Mouse (Mus musculus) erythroid progenitor cell, adult 5-6 weeks (primary cell): ENCODE results near the gene Bola1. TPM values are rescaled to one million over a fixed set of nuclear protein-coding genes. Genes with fewer than 3 reads are reported as not detected.

Experiments used
- ATAC-seq: replicated peaks from 2 replicates; pipeline ENCODE4 v1.8.0; 2016; ENCODE audit warnings: moderate number of reproducible peaks, mild to moderate bottlenecking, moderate TSS enrichment, inconsistent platforms; ENCODE audit not compliant: poor library complexity, low FRiP score, severe bottlenecking
- total RNA-seq, 2 experiments: library from RNA; stranded (forward) in 1 of 2; stranded (reverse) in 1 of 2; fragments of 150-400 nt in 1 of 2; fragments of 186-747, 209-891 nt in 1 of 2; gene quantifications; 2 replicates each; pipeline versions ENCODE4 v1.2.3 to v1.2.4; 2015 to 2017; ENCODE audit warnings: low replicate concordance in 2 of 2

The Bola1 gene
- total RNA-seq, 2 experiments from 2014 or later = 4.9 to 11.3 TPM

GRCm38 (mm10) chr3:96248141-96249033 lies 28.9 kb upstream of the Bola1 start:
- ATAC-seq = no peak

DNA sequence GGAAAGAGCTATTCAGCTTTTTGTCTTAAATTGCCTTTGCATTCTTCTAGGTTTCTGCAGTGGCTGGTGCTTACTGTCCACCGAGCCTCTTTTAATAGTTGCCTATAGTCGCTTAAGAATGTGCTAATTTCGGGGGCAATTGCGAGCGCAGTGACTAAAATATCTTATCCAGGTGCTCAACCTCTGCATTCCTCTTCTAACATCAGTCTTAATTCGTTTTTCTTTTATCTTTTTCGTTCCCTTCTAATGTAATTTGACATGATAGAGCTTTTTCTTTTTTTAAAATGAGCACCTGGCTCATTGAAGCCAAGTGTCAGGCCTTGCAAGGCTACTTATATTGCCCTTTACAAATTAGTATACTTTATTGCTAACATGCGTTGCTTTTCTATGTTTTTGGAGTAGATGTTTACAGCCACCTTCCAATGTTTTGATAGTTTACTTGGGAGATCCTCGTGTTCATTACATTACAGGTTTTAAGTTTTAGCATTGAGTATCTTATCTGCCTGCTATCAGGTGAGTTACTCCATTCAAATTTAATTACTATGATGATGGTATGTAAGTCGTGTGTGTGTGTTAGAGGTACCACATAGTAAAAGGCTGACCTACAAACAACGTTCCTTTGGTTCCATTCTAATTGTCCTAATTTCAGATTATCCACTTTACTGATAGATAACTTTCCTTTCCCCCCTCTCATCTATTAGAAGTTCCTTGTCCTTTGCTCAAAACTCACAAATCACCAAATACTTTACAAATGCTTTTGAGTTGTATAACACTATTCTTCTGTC lies 28.0 kb upstream of the Bola1 start:
- ATAC-seq = no peak

DNA sequence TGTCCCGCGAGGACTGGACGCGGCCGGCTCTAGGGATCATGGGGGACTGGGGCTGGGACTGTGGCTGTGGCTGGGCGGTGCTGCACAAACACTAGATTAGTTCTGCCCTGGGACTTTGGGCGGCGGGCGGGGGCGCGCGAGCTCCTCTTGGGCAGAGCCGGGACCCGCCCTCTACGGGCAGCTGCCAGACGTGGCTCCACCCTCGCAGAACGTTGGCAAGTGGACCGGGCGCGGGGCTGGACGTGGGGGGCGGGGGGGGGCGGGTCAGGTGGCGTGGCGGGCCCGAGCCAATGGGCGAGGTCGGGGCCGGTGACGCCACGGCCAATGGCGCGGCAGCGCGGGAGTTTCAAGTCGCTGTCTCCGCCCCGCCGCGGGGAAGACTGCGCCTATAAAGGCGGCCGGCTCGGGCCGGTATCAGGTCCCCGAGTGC lies 26.9 kb upstream of the Bola1 start, which contains the start of gene Hist2h3c1:
Hist2h3c1 (plus strand) TSS at position 259 of the 430 bp plus-strand sequence.
- ATAC-seq = peak; percentile 67

DNA sequence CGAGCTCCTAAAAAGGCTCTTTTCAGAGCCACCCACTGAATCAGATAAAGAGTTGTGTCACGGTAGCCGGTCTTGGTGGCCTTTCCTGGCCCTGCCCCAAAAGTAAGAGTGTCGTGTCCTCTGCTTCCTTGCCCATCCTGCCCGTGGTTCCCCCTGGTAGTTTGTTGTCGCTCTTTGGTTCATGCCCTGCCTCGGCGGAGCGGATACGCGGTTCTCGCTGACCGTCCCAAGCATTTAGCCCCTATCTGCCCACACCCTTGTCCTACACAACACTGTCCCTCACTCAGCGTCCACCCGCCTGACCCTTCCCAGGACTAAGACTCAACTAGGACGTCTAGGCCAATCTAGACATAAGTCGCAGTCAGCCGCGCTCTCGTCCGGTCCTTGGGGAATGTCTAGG lies 26.5 kb upstream of the Bola1 start:
- ATAC-seq = peak; percentile 58

GRCm38 (mm10) chr3:96245003-96245886 lies 25.7 kb upstream of the Bola1 start, which contains the start of gene Hist2h2aa1:
TSS of gene Hist2h2aa1 (plus strand) at chr3:96245497.
- peak; percentile 55 for ATAC-seq

DNA sequence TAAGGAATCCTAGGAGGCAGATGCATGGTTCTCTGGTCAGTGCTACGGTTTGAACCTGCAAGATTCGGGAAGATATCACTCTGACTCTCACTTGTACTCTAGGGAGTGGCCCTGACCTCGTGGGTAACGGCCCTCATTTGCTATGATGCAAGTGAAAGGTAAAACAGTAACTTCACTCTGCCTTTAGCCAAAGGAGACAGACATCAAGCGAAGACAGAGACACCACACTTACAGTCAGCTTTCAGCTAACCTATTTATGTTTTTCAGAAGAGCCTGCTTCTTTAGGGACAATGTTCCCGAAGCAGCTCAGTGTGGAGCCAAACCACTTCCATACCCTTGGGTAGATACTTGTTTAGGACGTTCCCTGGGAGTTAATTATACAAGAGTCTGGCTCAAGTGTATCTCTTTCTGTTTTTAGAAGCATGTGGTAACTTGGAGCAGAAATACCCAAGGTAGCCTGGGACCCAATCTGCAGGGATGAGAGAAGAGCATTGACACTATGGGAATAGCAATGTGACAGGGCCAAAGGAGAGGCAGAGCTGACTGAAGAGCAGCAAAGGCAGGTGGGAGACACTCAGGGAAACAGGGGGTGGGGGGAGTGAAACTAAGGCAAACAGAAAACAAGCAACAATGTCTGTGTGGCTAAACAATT lies 24.5 kb upstream of the Bola1 start:
- ATAC-seq = no peak

- no peak for ATAC-seq
Observed at GRCm38 (mm10) chr3:96240799-96241197, 21.3 kb upstream of the Bola1 start.

DNA sequence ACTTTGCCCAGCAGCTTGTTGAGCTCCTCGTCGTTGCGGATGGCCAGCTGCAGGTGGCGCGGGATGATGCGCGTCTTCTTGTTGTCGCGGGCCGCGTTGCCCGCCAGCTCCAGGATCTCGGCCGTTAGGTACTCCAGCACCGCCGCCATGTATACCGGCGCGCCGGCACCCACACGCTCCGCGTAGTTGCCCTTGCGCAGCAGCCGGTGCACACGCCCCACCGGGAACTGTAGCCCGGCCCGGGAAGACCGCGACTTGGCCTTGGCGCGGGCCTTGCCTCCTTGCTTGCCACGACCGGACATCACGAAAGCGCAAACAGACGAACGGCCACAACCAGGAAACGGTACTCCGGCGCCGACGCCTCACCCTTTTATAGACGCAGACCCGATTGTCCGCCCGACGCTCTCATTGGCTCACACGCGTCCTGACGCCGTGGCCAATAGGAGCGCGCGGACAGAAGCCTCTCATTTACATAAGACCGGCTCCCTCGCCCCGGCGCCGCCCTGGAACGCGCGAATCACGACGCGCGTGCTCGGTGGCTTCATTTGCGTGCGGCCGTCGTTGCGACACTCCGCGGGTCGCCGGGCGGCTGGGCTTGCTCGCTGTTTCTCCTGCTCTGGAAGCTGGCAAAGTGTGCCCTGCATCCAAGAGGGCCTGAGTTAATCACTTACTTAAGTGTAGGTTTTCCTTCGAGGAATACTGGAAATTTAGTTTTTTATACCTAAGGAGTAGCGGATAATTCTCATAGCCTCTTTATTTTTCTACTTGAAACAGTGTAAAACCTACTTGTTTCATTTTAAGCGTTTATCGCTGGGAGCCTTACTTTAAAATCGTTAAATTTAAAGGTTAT lies 20.7 kb upstream of the Bola1 start, which contains the start of gene Hist2h2aa2:
Hist2h2aa2 (minus strand) TSS at position 328 of the 850 bp plus-strand sequence.
- peak; percentile 53 for ATAC-seq

- peak; percentile 68 for ATAC-seq
Observed at GRCm38 (mm10) chr3:96238954-96239793, 19.7 kb upstream of the Bola1 start, which contains the start of gene Hist2h3c2. TSS of gene Hist2h3c2 (minus strand) at chr3:96239127.

DNA sequence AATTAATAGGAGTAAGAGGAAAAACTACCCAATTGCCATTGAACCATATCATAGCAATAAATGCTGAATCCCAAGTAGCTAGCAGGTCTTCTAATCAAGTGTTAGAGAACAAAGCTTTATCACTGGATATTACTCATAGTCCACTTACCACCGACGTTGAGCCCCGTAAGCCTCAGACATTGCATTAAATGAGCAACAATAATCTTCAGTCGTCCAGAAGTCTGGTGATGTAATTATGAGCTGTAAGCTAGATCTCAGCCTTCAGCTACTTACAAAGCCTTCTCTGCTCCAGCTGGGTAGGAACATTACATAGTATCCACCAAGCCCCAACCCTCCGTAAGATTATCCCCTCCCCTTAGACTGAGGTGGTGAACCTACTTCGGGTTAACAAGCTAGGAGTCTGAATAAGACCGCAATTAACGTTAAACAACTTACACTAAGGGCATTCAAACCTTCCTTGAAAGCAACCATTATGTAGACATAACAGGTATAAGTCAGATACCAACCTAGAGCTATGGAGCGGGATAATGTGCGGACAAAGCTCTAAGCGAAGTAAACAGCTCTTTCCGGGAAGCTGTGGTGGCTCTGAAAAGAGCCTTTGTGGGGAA lies 18.5 kb upstream of the Bola1 start:
- ATAC-seq = peak; percentile 8

- no peak for ATAC-seq
Observed at GRCm38 (mm10) chr3:96237335-96237903, 17.9 kb upstream of the Bola1 start.

GRCm38 (mm10) chr3:96236834-96237334 lies 17.4 kb upstream of the Bola1 start:
- no peak for ATAC-seq

DNA sequence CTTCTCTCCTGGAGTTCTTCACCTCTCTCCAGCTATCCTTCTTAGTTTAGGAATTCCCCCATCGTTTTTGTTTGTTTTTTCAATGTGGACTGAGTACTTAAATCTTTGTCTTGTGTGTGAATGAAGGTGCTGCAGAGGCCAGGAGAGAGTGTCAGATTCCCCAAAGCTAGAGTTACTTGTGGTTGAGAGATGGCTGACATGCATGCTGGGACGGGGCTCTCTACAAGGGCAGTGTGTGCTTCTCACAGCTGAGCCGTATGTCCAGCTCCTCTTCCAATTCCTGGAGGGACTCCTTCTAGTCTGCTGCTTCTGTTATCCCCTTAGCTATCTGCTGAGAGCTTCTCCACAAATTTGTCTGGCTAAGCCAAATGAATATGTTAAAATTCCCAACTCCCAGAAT lies 16.3 kb upstream of the Bola1 start:
- no peak for ATAC-seq

GRCm38 (mm10) chr3:96234914-96235313 lies 15.4 kb upstream of the Bola1 start:
- ATAC-seq = no peak

GRCm38 (mm10) chr3:96231758-96232120 lies 12.2 kb upstream of the Bola1 start:
- no peak for ATAC-seq
